Mouse (Mus musculus): ENCODE results near the gene Gm14781. TPM values are rescaled to one million over a fixed set of nuclear protein-coding genes. Genes with fewer than 3 reads are reported as not detected.
"Not testable (repeated sequence)": the region's sequence is repeated elsewhere in the genome, so short reads cannot be mapped to it uniquely, and the experiment has no call there.

Gene Gm14781
- not detected in 2 replicates for total RNA-seq (2017)

GRCm38 (mm10) chrX:91631894-91632293, at the start of gene Gm14781:
Gm14781 (plus strand) TSS chrX:91632194.
- not testable (repeated sequence) for ATAC-seq (replicated peaks in 1 of 2; ENCODE audit: insufficient read depth in 1 of 2, low FRiP score in 2 of 2, low TSS enrichment in 1 of 2, low read depth in 1 of 2, poor library complexity in 2 of 2, severe bottlenecking in 2 of 2)

GRCm38 (mm10) chrX:91654964-91655575, 23.1 kb downstream of the Gm14781 start:
- not testable (repeated sequence) for ATAC-seq (replicated peaks in 1 of 2; ENCODE audit: insufficient read depth in 1 of 2, low FRiP score in 2 of 2, low TSS enrichment in 1 of 2, low read depth in 1 of 2, poor library complexity in 2 of 2, severe bottlenecking in 2 of 2)

Other genes starting within 250 kb of the Gm14781 start
- not detected in 2 replicates for gene Gm5072, start 239.7 kb upstream of the Gm14781 start, total RNA-seq (2017)
- not detected in 2 replicates for gene Gm8914, start 152.1 kb upstream of the Gm14781 start, total RNA-seq (2017)
- gene 1700084M14Rik, start 56.3 kb upstream of the Gm14781 start, total RNA-seq (2017), result not detected in 2 replicates
- not detected in 2 replicates for gene Mageb5, start 150.8 kb downstream of the Gm14781 start, total RNA-seq (2017)